Mouse (Mus musculus) lung, adult 2 months (tissue): ENCODE results near the gene Lcp1. TPM values are rescaled to one million over a fixed set of nuclear protein-coding genes. Genes with fewer than 3 reads are reported as not detected.

Source experiments
- DNase-seq: peaks from one replicate; pipeline ENCODE4 v3.0.0; 2022
- H3K4me1 ChIP-seq: fragments of 200-500 bp; 2 replicates; pipeline ENCODE4 v1.6.1; 2011; ENCODE audit warnings: low read length; ENCODE audit not compliant: control insufficient read depth, insufficient read depth
- H3K4me3 ChIP-seq: fragments of 200-500 bp; replicated peaks from 2 replicates; pipeline ENCODE3; 2011; ENCODE audit warnings: low read depth, mild to moderate bottlenecking, control low read depth, low read length; ENCODE audit errors: extremely low read depth
- CTCF ChIP-seq: fragments of 200-500 bp; IDR thresholded peaks from 2 replicates; pipeline ENCODE4 v1.5.1; 2011; ENCODE audit warnings: mild to moderate bottlenecking, low read length, control low read depth; ENCODE audit not compliant: insufficient read depth
- POLR2A ChIP-seq: fragments of 200-500 bp; IDR thresholded peaks from 2 replicates; pipeline ENCODE4 v1.6.1; 2011; ENCODE audit warnings: low read depth, mild to moderate bottlenecking, control low read depth, low read length, borderline replicate concordance; ENCODE audit errors: extremely low read depth
- WGBS: fragments of 180-500 bp; shearing (Covaris S2); methylation state at CpG from one replicate; pipeline ENCODE4 v1.1.7; 2018; 5-methylcytosine and 5-hydroxymethylcytosine counted together
- polyA plus RNA-seq: library from polyadenylated mRNA; depleted of rRNA; stranded (reverse); fragments of >200 nt; gene quantifications from 2 replicates; pipeline ENCODE4 v1.2.3, GENCODE M21; 2012

Gene Lcp1
- polyA plus RNA-seq, 1 experiment: 54.4 TPM

DNA sequence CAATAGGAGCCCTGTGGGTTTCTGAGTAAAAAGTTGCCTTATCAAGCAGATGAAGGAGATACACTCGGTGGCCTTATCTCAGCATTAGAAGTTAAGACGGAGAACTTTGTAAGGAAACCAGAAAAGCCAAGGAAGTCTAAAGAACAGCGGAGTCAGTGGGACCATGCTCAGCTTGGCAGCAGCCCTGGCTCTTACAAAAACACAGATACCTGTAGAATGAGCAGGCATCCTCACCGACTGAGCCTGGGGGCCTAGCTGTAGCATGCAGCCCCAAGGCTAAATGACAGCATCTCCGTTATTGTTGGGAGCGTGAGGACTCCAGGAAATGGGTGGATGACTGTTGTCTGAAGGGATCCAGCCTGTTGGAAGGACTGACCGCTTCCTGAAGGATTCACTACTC is 44.9 kb downstream of the Lcp1 start:
- no peak overlapping the region for H3K4me3 ChIP-seq
- 51% methylated on average over 7 of the region's 7 CpGs for WGBS
- peaks cover 22% of the 10 kb centered on the region for H3K4me1 ChIP-seq
- no peak for DNase-seq
- TF ChIP-seq POLR2A (no peak), CTCF (no peak)

DNA sequence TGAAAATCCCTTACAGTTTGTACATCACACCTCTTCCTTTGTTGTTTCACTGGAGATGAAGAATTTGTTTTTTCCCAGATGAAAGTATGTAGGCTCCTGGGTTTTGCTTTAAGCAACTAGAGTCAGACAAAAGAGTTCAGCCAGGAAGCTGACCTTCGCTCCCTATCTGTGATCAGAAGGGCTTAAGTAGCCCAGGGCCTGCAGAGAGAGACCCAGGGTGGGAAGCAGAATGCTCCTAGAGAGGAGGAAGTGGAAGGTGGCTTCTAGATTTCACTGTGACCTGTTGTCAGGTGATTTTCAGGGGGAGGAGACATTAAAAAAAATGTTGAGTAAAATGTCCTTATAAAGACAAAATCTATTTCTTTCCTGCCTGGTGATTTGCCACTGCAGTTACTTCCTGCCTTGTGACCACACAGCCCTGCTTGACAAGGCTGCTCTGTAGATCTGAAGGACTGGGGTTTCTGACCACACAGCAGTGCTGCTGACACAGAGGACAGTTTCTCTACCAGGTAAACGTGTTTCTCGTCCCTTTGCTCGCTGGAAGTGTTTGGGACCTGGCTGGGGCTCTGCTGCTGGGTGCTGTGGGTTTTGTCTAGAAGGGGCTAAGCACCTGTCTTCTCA is 45.6 kb downstream of the Lcp1 start:
- TF ChIP-seq POLR2A (peak; percentile 51; the same call in 1 of the 2 replicates), CTCF (no peak)
- DNase-seq: peak; percentile 39
- 40% methylated on average over 4 of the region's 4 CpGs for WGBS
- H3K4me3 ChIP-seq: peak overlapping the region; percentile 37
- H3K4me1 ChIP-seq: peaks cover 22% of the 10 kb centered on the region

DNA sequence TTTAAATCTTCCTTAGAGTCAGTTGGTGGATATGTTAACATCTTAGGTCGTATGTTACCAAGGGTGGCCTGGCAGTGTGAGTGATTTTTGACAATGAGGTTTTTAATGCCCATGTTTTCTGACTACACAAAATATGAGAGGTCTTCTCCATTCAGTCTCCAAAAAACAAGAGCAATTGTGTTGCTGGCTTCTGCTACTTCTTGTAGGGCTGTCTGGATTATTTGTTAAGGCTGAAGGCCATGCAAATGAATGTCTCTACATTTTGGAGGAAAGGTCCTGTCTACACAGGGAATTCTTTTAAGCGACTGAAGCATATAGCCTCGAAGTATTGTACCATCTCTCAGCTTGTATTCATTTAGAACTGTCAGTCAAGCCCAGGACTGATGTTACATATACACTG is 46.5 kb downstream of the Lcp1 start:
- no peak for DNase-seq
- H3K4me1 ChIP-seq: peaks cover 22% of the 10 kb centered on the region
- WGBS: 77% methylated on average over 3 of the region's 3 CpGs
- TF ChIP-seq CTCF (no peak), POLR2A (no peak)
- peak overlapping the region; percentile 28 for H3K4me3 ChIP-seq

DNA sequence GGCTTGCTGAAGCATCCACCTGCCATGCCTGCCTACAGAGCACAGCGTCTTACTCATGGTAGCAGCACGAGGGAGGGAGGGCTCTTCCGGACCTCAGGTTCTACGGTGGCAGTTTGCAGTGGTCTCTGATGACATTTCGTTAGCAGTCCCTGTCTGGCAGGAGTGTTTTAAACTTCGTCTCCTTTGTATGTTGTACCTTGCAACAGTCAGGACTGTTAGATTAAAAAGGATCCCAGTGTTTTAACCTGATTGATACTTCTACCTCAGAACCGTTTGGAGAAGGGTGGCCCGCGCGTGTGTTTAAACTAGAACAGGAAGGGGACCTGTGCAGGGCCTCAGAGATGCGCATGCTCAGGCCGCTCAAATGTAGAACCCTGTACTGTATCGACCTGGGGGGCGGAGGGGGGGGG is 47.5 kb downstream of the Lcp1 start:
- Histone ChIP-seq H3K4me1 (peaks cover 17% of the 10 kb centered on the region), H3K4me3 (peak overlapping the region; percentile 64)
- DNase-seq: peak; percentile 36
- WGBS: 38% methylated on average over 14 of the region's 14 CpGs
- TF ChIP-seq CTCF (no peak), POLR2A (no peak; the same call in 1 of the 2 replicates)

DNA sequence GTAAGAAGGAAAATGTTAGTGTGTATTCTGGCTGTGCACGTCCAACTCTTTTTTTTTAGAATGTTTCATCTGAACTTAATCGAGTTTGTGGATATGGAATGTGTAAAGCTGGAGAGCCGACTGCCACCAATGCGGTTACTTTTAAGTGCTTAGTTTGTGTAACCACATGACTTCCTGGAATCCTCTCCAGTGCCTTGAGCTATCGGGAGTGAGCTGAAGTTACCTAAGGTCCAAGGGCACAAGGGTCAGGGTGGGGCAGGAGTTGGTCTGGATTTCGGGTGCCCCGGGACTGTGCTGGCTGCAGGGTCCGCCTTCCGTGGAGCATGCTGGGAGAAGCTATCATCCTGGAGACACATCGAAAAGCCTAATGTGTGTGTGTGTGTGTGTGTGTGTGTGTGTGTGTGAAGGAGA is 47.9 kb downstream of the Lcp1 start:
- Histone ChIP-seq H3K4me3 (peak overlapping the region; percentile 53), H3K4me1 (peaks cover 15% of the 10 kb centered on the region)
- peak; percentile 61 for DNase-seq
- no peak for TF ChIP-seq POLR2A
- TF ChIP-seq CTCF: no peak
- WGBS: 30% methylated on average over 10 of the region's 10 CpGs

DNA sequence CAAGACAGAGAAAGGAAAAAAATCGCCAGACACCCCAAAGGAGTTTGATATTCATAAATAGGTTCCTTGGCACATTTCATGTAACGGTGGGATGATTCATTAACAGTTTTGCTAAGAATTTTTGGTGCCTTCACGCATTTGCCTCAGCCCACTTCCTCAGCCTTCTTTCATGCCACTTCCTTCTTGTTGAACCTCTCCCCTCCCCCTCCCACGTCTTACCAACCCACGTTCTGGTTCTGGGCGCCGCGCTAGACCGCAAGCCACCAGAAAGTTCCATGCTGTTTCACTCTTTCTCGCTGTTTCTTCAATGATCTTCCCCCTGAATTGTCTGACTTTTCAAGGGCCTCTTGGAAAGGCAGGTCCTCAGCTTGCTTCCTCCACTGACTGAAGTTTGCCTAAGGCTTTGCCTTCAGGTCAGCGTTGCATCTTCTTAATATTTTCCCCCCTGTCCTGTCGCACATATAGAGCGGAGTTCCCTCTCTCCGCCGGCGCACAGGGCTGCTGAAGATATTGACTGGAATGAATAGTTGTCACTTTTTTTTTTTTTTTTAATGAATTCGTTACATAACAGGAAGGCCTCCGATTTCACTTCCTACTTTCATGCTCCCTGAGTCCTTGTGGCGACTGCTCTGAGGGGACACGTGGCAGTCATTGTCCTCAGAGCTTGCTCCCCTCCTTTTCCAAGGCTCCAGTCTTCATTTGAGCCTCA is 48.5 kb downstream of the Lcp1 start:
- H3K4me3 ChIP-seq: peak overlapping the region; percentile 53
- H3K4me1 ChIP-seq: peaks cover 11% of the 10 kb centered on the region
- WGBS: 49% methylated on average over 20 of the region's 20 CpGs
- peak; percentile 38 for DNase-seq
- TF ChIP-seq POLR2A (no peak), CTCF (no peak)

DNA sequence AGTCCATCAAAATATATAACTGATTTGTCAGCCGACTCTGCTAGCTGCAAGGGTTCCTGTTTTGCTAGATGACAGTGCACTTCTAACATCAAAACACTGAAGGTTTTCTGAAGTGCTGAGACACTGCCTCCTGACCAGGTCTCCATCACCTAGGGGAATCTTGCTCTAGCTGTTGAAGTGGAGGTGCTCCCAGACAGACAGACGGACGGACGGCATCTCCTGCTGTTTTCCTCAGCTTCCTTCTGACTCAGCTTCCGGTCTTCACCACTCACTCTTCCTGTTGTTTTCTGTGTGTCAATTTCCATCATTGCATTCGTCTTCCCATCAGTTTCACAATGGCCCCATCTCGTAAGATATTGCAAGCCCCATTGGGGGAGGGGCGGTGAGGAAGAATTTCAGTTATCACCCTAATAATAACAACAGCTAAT is 49.7 kb downstream of the Lcp1 start:
- DNase-seq: no peak
- TF ChIP-seq CTCF: no peak
- no peak for TF ChIP-seq POLR2A
- WGBS: 44% methylated on average over 8 of the region's 8 CpGs
- Histone ChIP-seq H3K4me3 (peak overlapping the region; percentile 36), H3K4me1 (peaks cover 11% of the 10 kb centered on the region)

DNA sequence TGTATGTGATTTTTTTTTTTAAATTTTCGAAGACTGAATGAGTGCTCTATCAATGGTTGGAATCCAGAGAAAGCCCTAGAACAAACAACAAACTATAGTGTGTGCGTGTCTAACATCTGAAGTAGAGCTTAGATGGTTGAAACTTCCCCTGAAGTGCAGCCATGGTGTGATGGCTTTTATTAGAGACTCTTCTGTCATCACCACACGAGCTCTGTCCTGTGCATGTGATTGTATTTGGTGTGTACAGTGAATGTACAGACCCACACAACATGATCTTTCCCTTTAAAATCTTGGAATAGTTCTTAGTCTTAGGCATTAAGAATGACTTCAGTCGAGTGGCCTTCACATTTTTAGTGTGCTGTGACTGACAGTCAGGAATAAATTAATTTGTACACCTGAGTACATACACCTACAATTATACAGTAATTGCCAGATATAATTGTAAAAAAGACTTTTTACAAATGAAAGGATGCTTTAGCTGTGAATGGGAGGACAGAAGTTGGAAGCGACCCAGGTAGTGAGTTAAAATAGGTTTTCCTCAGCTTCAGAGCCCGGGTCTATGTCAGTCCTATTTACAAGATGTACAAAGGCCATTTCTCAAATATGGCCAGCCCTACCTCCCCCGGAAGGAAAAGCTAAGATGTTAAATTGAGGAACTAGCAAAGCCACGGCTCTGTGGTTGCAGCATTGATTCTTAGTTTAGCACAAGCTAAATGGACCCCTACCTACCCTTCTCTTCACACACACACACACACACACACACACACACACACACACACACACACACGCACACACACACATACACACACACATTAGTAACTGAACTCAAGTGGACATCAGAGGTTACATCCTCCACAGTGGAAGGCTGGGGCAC is 50.4 kb downstream of the Lcp1 start:
- H3K4me3 ChIP-seq: no peak overlapping the region
- H3K4me1 ChIP-seq: peaks cover 9% of the 10 kb centered on the region
- 62% methylated on average over 9 of the region's 9 CpGs for WGBS
- no peak for DNase-seq
- TF ChIP-seq POLR2A (no peak), CTCF (no peak)

DNA sequence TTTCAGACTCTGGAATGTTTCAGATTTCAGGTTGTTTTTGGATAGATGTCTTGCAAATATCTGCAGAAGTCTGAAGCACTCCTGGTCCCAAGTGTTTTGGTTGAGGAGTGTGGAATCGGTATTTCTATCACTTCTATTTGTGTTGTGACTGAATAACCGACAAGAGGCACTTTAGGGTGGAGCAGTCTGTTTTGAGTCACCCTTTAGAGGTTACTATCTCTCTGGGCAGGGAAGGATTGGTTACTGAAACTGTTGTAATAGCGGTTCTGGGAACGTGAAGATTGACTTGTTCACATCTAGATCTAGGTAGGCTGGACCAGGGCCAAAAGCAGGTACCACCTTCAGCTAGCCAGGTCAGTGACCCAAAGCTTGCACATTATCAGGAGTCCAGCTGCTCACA is 51.5 kb downstream of the Lcp1 start:
- no peak for DNase-seq
- Histone ChIP-seq H3K4me1 (peaks cover 5% of the 10 kb centered on the region), H3K4me3 (no peak overlapping the region)
- TF ChIP-seq POLR2A (no peak), CTCF (no peak)
- 41% methylated on average over 4 of the region's 4 CpGs for WGBS

DNA sequence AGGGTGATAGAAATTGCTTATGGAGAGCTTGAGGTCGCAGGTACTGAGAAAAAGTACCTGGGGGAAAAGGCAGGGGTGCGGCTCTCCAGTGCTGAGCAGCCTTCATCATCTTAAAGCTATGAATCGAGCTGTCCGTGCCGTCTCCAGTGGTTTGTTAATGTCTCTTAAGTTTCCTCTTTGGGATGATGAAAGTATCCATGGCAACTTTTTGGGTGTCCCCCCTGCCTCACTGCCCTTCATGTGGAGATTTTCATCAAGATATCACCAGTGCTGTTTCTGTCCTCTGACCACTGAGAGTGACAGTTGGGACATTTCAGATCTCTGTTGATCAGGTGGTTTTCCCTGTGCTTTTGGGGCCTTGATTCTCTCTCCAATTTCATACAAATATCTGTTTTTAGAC is 51.9 kb downstream of the Lcp1 start:
- WGBS: 73% methylated on average over 5 of the region's 5 CpGs

More for the DNA sequence above, 51.9 kb downstream of the Lcp1 start:
- TF ChIP-seq CTCF (no peak), POLR2A (no peak)
- H3K4me1 ChIP-seq: peaks cover 5% of the 10 kb centered on the region
- no peak overlapping the region for H3K4me3 ChIP-seq
- DNase-seq: no peak
